Mouse (Mus musculus) ES-E14 (cell line): ENCODE data around the gene Top2a. TPM values are rescaled to one million over a fixed set of nuclear protein-coding genes. Genes with fewer than 3 reads are reported as not detected.

ENCODE experiments used
- DNase-seq: peaks from one replicate; pipeline ENCODE4 v3.0.0-alpha.2; 2013; ENCODE audit warnings: low read depth, low spot score
- H3K27ac ChIP-seq: 2 replicates; pipeline ENCODE4 v1.5.1; 2012; ENCODE audit warnings: low read depth, mild to moderate bottlenecking, low read length, moderate library complexity, mixed read lengths; ENCODE audit not compliant: poor library complexity, insufficient read depth, severe bottlenecking
- H3K36me3 ChIP-seq: 2 replicates; pipeline ENCODE4 v1.6.1; 2012; ENCODE audit warnings: mild to moderate bottlenecking, low read length, moderate library complexity, mixed read lengths; ENCODE audit not compliant: control insufficient read depth, poor library complexity, insufficient read depth, severe bottlenecking
- H3K4me1 ChIP-seq, 2 experiments: fragments of 150-350 bp in 1 of 2; sonication (generic) in 1 of 2; 2 replicates each; pipeline ENCODE4 v1.6.1; 2012; ENCODE audit warnings: low read length in 2 of 2, mild to moderate bottlenecking in 1 of 2, mixed read lengths in 1 of 2; ENCODE audit not compliant: control insufficient read depth in 2 of 2, insufficient read depth in 2 of 2, poor library complexity in 1 of 2
- H3K4me3 ChIP-seq, 2 experiments: fragments of 150-350 bp in 1 of 2; sonication (generic) in 1 of 2; 2 replicates each; pipeline ENCODE4 v1.5.1; 2012; ENCODE audit warnings: low read length in 2 of 2, low read depth in 1 of 2, mild to moderate bottlenecking in 1 of 2, mixed read lengths in 1 of 2; ENCODE audit not compliant: insufficient read depth in 1 of 2, poor library complexity in 1 of 2, severe bottlenecking in 1 of 2
- H3K9ac ChIP-seq: 2 replicates; pipeline ENCODE4 v1.6.1; 2012; ENCODE audit warnings: low read depth, mild to moderate bottlenecking, low read length, mixed read lengths; ENCODE audit not compliant: poor library complexity, insufficient read depth, severe bottlenecking
- H3K9me3 ChIP-seq: fragments of 150-350 bp; sonication (generic); 2 replicates; pipeline ENCODE4 v1.6.1; 2012; ENCODE audit warnings: low read depth, mild to moderate bottlenecking, low read length; ENCODE audit not compliant: control insufficient read depth, insufficient read depth
- CHD2 ChIP-seq: IDR thresholded peaks from 2 replicates; pipeline ENCODE4 v1.6.1; 2014; ENCODE audit warnings: mild to moderate bottlenecking, low read depth, low read length, inconsistent platforms
- HCFC1 ChIP-seq: IDR thresholded peaks from 2 replicates; pipeline ENCODE4 v1.6.1; 2012; ENCODE audit warnings: low read length, inconsistent platforms, borderline replicate concordance; ENCODE audit not compliant: insufficient read depth
- MAFK ChIP-seq: IDR thresholded peaks from 2 replicates; pipeline ENCODE4 v1.6.1; 2014; ENCODE audit warnings: mild to moderate bottlenecking, low read depth, low read length, inconsistent platforms; ENCODE audit not compliant: insufficient read depth
- ZC3H11A ChIP-seq: IDR thresholded peaks from 2 replicates; pipeline ENCODE4 v1.6.1; 2012; ENCODE audit warnings: low read depth, mild to moderate bottlenecking, inconsistent platforms, low read length, borderline replicate concordance
- ZNF384 ChIP-seq: IDR thresholded peaks from 2 replicates; pipeline ENCODE4 v1.6.1; 2012; ENCODE audit warnings: low read depth, low read length, inconsistent platforms
- in situ Hi-C, 2 experiments: fragments of 600-800 bp; cut with MboI; formaldehyde crosslinking; loops; one replicate each; pipeline ENCODE4 v1.15.1; 2025; ENCODE audit warnings: low sequenced_read_pairs in 2 of 2, inconsistent platforms in 1 of 2; ENCODE audit not compliant: unreplicated experiment in 2 of 2
- total RNA-seq: library from RNA; depleted of rRNA; stranded (reverse); fragments of 300-350 nt; gene quantifications from 2 replicates; pipeline ENCODE4 v1.2.3, GENCODE M21; 2012

The Top2a gene
- total RNA-seq, 1 experiment = 353 TPM

DNA sequence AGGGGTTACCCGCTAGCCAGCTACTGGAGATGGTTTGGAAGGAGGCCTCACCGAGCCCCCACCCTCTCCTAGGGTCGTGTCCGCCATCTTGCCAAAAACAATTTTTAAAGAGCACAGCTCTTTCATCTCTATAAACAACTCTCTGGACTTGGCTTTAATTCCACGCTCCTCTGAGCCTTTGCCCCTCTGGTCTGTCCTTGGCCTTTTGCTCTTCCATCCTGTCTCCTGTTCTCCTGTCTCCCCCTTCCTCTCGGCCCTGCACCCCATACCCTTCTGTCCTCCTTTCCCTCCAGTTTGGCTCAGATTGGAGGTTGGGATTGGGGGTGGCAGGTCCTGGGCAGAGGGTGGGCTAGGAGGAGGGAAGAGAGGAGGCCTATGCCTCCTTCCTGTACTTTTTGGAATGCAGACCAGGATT lies 59.8 kb downstream of the Top2a start:
- no peak for DNase-seq
- Histone ChIP-seq H3K4me1 (peaks cover 21 to 35% of the 10 kb centered on the region in 2 experiments), H3K9ac (peak overlapping the region; percentile 52; the same call in 1 of the 2 replicates), H3K9me3 (no peaks in the 10 kb centered on the region), H3K4me3 (peak overlapping the region; percentile 70 to 74), H3K36me3 (peaks cover 25% of the 10 kb centered on the region), H3K27ac (peak overlapping the region; percentile 86)
- in situ Hi-C loops = no loop called here
- no peak for TF ChIP-seq HCFC1
- TF ChIP-seq CHD2 = no peak
- no peak for TF ChIP-seq MAFK
- TF ChIP-seq ZNF384 = no peak

DNA sequence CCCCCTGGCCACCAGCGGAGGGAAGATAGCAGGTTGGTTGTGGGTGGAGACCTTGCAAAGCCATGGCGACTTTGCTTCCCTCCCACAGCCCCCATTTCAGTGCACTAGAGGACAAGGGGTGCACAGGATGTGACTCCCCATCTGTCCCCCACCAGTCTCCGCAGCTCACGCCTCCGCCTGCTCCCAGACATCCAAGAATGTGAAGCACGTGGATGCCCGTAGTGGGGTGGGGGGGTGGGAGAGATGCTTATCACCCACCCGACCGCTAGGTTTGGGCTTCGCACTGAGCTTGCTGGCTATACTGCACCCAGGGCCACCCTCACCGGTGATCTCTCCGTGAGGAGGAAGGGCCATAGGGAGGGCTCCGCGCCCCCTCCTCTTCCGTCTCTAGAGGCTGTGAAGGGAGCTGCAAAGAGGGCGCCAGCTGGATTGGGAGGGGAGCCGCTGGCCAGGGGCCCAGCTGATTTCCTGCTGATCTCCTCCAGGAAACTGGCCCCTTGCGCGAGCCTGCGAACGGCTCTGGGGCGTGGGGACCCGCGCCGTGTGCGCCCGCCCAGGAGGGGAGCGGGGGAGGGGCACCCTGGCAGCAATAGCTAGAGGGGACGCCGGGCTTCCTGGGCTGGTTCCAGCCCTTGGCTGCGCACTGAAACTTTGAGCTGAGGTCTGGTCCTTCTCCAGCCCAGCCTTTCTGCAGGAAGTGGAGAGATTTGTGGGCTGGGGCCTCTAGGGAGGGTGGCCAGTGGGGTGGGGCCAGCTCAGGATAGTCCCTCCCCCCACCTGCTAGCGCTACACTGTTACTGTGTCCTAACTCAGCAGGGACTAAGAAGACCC lies 60.6 kb downstream of the Top2a start:
- no peak for TF ChIP-seq CHD2
- TF ChIP-seq HCFC1 = no peak
- TF ChIP-seq ZNF384 = no peak
- TF ChIP-seq ZC3H11A = no peak
- in situ Hi-C loops = no loop called here
- H3K9ac ChIP-seq = peak overlapping the region; percentile 52
- H3K36me3 ChIP-seq = peaks cover 19% of the 10 kb centered on the region
- no peak for DNase-seq
- peak overlapping the region; percentile 70 to 74 for H3K4me3 ChIP-seq
- peak overlapping the region; percentile 86 for H3K27ac ChIP-seq
- peaks cover 20 to 32% of the 10 kb centered on the region in 2 experiments for H3K4me1 ChIP-seq
- no peaks in the 10 kb centered on the region for H3K9me3 ChIP-seq

DNA sequence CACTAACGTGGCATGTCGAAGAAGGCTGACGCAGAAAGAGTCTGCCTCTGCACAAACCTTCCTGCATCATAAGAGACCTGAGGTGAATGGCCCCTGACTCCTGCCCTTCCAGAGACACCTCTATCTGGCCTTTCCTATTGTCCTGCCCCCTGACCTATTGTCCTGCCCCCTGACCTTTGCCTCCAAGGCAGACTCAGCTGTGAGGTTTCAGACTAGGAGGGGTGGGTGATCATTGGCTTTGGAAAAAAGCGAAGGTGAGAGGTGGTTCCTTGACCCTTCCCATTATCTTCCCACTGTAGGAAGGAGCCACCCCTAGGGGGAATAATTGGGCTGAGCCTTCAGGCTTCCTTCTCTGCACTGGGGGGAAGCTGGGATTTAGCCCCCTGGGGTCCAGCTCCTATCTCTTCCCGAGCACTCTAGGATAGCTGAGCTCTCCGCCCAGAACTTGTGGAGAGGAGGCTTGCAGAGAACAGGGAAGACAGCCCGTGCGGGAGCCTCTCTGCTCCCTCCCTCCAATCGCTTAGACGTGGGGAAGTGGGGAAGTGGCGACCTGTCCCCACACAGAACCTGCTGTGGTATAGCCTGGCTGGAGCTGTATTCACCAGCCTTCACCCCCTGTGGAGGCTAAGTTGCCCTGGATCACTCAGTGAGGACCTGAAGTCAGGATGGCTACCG lies 61.4 kb downstream of the Top2a start:
- DNase-seq = no peak

DNA sequence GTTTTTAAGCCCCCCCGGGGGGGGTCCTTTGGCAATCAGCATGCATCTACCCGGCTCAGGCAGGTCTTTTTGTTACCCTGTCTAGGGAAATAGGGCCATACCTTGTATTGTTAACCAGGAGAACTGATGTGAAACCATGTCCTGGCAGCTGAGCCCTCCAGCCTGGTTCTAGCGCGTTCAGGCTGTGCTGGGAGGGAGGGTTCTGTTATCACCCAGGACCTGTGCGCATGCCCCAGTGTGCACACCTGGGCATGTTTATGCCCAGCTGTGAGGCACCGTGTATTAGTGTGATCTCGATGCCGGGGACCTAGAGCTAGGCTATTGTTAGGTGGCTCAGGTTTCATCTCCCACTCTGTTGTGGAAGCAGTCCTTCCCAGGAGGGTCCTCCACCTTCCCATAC lies 62.2 kb downstream of the Top2a start:
- no peak overlapping the region for H3K27ac ChIP-seq
- DNase-seq = no peak
- H3K9ac ChIP-seq = peak overlapping the region; percentile 33; the same call in 1 of the 2 replicates

More for the DNA sequence above, 61.4 kb downstream of the Top2a start:
- H3K27ac ChIP-seq = peak overlapping the region; percentile 86
- no peaks in the 10 kb centered on the region for H3K9me3 ChIP-seq
- H3K36me3 ChIP-seq = peaks cover 13% of the 10 kb centered on the region; the same call in 1 of the 2 replicates
- H3K4me3 ChIP-seq = peak overlapping the region; percentile 70 to 74
- TF ChIP-seq ZNF384 (no peak), CHD2 (no peak), ZC3H11A (no peak), MAFK (no peak), HCFC1 (no peak)
- H3K4me1 ChIP-seq = peaks cover 17 to 26% of the 10 kb centered on the region in 2 experiments
- peak overlapping the region; percentile 52 for H3K9ac ChIP-seq
- in situ Hi-C loops = no loop called here

More for the DNA sequence above, 62.2 kb downstream of the Top2a start:
- in situ Hi-C loops = no loop called here
- Histone ChIP-seq H3K9me3 (no peaks in the 10 kb centered on the region), H3K36me3 (peaks cover 7% of the 10 kb centered on the region; the same call in 1 of the 2 replicates), H3K4me3 (peak overlapping the region; percentile 70 to 74), H3K4me1 (peaks cover 9 to 21% of the 10 kb centered on the region in 2 experiments)
- TF ChIP-seq CHD2 (no peak), HCFC1 (no peak), ZC3H11A (no peak), ZNF384 (no peak)
